Mouse (Mus musculus) frontal cortex, adult (tissue): ENCODE data around the gene Ccdc82.

Experiments
- ATAC-seq: cut with Nextera tagmentation; 2 replicates; pipeline ENCODE4 v1.9.2; 2017; ENCODE audit warnings: mild to moderate bottlenecking, moderate library complexity, mixed read lengths; ENCODE audit not compliant: low TSS enrichment

Ccdc82 gene

DNA sequence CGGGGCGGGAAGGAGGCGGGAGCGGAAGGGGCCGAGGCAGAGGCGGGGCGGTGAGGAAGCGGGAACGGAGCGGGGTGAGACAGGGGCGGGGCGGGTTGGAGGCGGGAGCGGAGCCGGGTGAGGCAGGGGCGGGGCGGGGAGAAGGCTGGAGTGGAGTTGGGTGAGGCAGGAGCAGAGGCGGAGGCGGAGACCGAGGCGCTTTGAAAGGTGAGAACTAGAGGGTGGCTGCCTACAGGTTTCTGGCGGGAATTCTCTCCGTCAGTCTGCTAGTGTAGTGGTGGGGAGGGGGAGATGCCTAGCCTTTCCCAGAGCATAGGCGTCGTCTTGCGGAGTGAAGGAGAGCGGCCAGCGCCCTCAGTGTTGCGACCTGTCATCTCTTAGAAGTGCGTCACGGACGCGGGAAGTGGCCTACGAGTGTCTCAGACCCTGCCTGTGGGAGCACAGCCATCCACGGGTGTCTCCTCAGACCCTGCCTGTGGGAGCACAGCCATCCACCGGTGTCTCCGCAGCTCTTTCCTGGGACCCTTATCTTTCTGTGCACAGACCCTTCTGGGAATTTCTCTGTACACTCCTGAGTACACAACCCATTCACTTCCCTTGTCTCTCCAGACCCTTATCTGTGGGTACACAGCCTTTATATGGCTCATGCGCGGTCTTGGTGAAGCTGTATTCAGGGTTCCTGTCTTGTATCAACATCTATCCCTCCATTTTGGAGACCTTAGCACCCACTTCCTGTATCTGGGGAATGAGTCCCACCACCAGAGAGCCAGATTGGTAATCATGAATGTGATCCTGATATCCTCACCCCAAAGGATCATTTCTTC lies at the start of gene Ccdc82:
Ccdc82 (plus strand) TSS at position 141 of the 824 bp plus-strand sequence.
- ATAC-seq: peak; percentile 92

DNA sequence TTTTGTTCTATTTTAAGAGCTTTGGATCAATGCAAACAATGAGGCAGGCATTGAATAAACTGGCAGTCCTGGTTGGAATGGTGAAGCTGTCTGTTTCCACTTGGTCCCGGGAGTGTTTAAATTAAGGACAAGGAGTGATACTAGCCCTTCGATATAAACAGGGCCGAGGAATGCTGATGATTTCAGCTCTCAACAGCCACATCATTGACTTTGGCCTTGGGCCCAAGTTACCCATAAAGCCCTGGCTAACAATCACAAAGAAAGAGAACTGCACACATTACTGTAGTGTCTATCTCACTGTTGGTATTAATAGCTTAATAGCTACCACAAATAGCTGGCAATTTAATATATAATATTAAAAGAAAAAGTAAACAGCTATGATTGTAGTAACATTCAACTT lies 46.7 kb upstream of the Ccdc82 start:
- no peak for ATAC-seq

GRCm38 (mm10) chr9:13203109-13203508 lies 43.6 kb upstream of the Ccdc82 start:
- ATAC-seq: no peak

GRCm38 (mm10) chr9:13203681-13204080 lies 43.1 kb upstream of the Ccdc82 start:
- ATAC-seq: no peak

GRCm38 (mm10) chr9:13206369-13206768 lies 40.4 kb upstream of the Ccdc82 start:
- ATAC-seq: no peak

- no peak for ATAC-seq
Measured at GRCm38 (mm10) chr9:13225872-13226271, 20.9 kb upstream of the Ccdc82 start.

DNA sequence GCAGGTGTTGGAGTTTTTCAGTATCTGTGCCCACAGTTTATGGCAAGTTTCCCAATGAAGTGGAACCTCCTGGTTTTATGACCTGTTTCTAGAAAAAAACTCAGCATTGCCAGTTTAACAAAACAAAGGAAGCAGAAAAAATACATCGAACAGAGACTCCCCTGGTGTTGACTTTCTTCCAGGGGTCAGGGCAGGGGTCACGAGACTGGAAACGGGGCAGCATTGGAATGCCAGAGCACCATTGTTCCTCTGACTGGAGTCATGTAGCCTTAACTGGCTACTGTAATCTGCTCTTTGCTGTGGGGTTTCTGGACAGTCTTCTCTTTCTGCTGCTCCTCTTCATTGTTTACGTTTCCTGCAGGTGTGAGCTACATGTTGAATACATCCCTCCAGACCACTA lies 16.2 kb upstream of the Ccdc82 start:
- no peak for ATAC-seq

DNA sequence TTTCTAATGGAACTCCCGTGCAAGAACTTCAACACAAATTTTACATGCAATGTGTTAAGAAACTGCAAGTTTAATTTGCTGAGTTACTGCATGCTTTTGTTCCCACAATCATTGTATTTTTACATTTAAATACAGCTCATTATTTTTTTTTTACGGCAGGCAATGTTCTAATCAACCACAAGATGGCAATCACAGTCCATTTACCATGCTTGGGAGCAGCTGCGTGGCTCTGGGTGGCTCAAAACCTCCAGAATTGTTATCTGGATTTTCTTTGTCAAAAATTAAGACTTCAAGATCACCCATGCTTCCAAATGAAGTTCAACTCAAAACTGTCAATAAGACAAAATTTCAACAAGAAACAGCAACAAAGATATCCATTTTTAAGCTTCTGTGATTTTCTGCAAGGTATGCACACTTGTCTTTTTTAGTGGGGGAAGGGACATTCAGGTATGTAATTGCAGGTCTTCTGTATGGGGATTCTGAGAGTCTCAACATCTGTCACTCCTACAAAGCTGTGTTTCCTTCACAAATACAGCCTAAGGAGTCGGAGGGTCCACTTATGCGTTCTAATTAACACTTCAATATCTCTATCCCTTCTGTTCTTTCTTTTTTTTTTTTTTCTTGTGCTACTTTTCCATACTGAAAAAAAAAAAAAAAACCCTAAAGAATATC lies 15.1 kb upstream of the Ccdc82 start:
- peak; percentile 78 for ATAC-seq

GRCm38 (mm10) chr9:13242321-13242720 lies 4.4 kb upstream of the Ccdc82 start:
- no peak for ATAC-seq

DNA sequence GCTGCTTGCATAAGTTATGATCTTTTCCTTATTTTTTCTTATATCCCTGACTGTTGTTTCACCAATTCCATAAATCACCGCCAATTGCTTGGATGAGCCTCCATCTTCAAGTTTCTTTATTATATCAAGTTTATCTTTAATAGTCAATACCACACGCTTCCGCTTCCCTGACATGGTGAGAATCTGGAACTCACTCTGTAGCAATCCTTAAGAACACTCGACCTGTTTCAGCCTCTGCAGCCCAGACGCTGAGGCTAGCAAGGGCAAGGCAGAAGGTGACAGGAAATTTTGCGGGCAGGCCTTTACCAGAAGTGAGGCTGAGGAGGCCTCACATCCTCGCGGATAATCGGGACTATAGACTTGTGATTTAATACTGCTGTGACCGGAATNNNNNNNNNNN lies 1.3 kb upstream of the Ccdc82 start, which contains the start of gene Jrkl:
Jrkl (minus strand) TSS at position 349 of the 400 bp plus-strand sequence.
- peak; percentile 58 for ATAC-seq

DNA sequence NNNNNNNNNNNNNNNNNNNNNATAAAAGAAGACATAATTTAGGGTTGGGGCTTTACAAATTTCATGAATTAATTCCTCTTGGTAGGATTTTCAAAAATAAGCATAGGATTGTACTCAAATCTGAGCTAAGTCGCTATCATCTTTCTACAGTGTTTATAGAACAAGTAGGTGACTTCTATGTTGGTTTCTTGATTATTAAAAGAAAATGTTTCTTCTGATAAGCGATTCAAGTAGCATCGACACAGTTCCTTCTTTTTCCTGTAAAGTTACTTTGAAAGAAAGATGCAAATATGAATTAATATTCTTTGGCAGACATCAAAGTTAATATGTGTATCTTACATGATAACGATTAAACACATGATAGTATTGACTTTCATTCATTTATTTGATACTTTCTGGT lies 1.3 kb downstream of the Ccdc82 start:
- no peak for ATAC-seq

- no peak for ATAC-seq
Measured at GRCm38 (mm10) chr9:13251251-13251650, 4.5 kb downstream of the Ccdc82 start.

- ATAC-seq: no peak
Measured at GRCm38 (mm10) chr9:13256726-13257125, 10.0 kb downstream of the Ccdc82 start.

DNA sequence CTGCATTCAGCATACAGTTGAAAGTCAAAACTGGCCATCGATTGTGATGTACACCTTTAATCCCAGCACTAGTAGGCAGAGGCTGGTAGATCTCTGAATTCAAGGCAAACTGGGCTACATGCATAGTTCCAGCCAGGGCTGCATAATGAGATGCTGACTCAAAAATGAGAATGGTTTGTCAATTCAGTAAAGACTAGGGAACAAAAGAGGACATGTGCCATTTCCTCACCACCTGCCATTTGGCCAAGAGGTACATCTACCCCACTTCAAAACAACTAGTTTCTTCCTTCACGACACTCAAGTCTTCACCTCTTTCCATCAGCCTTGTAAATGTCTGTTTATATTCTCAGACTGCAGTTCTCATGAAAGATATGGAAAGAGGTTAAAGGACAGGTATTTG lies 11.4 kb downstream of the Ccdc82 start:
- ATAC-seq: no peak

- ATAC-seq: no peak
Measured at GRCm38 (mm10) chr9:13260980-13261379, 14.2 kb downstream of the Ccdc82 start.

DNA sequence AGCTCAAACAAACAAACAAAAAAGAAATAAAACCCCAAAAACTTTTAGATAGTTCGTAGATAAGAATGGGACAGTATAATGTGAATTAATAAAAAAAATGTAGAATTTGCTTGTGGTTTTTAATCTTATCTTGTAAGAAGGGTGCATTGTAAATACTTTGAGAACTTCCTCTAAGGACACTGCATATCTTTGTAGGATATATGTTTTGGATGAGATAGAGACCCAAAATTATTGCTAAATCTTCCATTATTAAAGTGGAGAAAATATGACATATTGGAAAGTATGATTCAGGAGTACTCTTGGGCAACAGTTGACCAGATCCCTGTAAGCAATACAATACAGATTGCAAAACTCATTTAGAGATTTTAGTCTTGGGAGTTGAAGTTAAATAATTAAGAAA lies 26.5 kb downstream of the Ccdc82 start:
- ATAC-seq: no peak

DNA sequence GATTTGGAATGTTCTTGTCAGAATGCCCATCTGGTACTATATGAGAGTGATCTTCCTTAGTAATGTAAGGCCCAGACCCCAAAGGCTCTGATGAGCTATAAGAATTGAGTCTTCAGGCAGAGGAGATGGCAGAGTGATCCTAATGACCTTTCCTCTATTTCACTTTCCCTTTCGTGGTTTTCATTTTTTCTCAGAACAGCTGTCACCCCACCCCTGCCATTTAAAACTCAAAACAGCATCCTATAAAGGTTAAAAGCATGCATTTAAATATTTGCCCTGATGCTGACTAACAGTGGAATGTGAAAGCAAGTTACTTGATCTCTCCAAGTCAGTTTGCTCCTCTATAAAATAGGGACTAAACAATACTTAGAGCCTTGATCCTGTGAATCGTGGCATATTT lies 40.7 kb downstream of the Ccdc82 start:
- no peak for ATAC-seq

- ATAC-seq: peak; percentile 98
Measured at GRCm38 (mm10) chr9:13296274-13297121, 49.7 kb downstream of the Ccdc82 start.

DNA sequence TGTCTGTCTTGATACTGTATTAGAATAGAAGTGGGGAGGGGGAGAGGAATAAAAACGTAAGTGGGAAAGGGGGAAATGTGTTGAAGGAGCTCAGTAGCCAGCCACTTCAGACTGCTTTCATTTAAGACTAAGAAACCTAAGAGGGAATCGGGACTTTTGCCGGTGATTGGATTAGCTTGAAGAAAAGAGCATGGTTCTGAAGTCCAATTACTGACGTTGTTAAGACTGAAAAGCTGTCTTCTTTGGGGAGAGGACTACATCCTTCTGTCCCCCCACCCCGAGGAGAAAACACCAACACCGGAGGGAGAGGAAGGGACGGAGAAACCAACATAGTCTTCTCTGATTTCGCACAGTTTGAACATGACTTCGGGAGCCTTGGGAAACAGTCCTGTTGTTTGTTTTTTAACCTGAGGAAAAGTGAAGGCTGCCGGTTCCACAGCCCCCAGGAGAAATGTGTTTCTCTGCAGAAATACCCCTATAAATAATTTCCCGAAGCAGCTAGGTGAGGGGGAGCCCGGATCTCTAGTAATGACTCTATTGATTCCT lies 50.4 kb downstream of the Ccdc82 start:
- no peak for ATAC-seq

- 0 out of 2 replicates have a peak, but pooled peaks have one; percentile 13 for ATAC-seq
Measured at GRCm38 (mm10) chr9:13297668-13298512, 51.1 kb downstream of the Ccdc82 start, which contains the start of gene Maml2. Maml2 (plus strand) TSS chr9:13297957.

DNA sequence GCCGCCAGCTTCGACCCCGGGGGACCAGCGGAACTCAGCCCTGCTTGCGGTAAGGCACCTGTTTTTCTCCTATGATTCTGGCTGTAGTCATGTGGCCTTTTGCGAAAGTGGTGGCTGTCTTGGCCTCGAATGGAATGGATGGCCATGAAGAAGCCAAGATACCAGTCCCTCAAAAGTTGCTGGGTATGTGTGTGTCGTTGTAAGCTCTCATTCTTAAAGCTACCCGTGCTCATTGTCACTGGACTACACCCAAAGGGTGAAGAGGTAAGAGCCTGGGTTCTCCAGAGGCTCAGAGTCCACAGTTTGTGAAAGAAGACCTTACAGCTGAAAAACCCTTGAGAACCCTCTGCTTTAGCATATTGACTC lies 51.7 kb downstream of the Ccdc82 start:
- ATAC-seq: no peak
